Comparison of ENCODE assay signal across 22 mouse cellular contexts in the genomic region with DNA sequence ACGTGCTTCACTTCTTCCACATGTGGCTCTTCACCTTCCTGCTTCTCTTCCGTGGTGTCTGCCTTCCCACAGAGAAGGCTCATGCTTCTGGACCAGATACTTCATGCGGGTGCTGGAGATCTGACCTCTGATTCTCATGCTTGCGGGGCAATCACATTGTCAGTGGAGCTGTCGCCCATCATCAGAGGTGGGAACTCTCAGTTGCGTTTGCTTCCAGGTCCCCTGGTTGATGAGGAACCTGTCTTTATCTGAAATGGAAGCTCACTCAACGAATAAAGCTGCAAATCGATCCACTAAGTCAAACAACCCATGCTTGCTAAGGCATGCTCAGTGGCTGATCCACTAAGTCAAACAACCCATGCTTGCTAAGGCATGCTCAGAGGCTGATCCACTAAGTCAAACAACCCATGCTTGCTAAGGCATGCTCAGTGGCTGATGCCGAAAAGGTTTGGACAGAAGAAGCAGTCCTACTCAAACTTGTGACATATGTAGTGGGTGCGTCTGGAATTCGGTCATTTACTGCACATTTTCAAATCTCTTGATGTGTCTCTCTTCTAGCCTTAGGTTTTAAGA. TPM values are rescaled to one million over a fixed set of nuclear protein-coding genes. Genes with fewer than 3 reads are reported as not detected.
"Had no signal": no experiment of that assay in that cellular context is flagged by ENCODE, and none has a peak within 500 bp of the region (broad histone marks: within the 10 kb centered on the region; RNA-seq: fewer than 3 reads in every experiment).

No protein-coding gene starts in this region.

- H3K9ac ChIP-seq: intestine, embryonic 15.5 days; kidney, embryonic 15.5 days; lung, embryonic 14.5 days; midbrain, embryonic 15.5 days; neural tube, embryonic 12.5 days had no signal

- H3K27me3 ChIP-seq: intestine, embryonic 15.5 days; kidney, embryonic 15.5 days; midbrain, embryonic 15.5 days; neural tube, embryonic 12.5 days had no signal

- H3K4me2 ChIP-seq: intestine, embryonic 15.5 days; kidney, embryonic 15.5 days; lung, embryonic 14.5 days; midbrain, embryonic 11.5 days; midbrain, embryonic 15.5 days; neural tube, embryonic 12.5 days had no signal

- H3K4me3 ChIP-seq: intestine, embryonic 15.5 days; kidney, embryonic 15.5 days; limb, embryonic 10.5 days; midbrain, embryonic 15.5 days; neural tube, embryonic 12.5 days had no signal

- H3K9me3 ChIP-seq: intestine, embryonic 15.5 days; kidney, embryonic 15.5 days; limb, embryonic 10.5 days; midbrain, embryonic 15.5 days; neural tube, embryonic 12.5 days had no signal

- H3K4me1 ChIP-seq: intestine, embryonic 15.5 days; kidney, embryonic 15.5 days; limb, embryonic 10.5 days; midbrain, embryonic 15.5 days; neural tube, embryonic 12.5 days had no signal

- ATAC-seq: intestine, embryonic 15.5 days; midbrain, embryonic 15.5 days had no signal

- H3K36me3 ChIP-seq: intestine, embryonic 15.5 days; kidney, embryonic 15.5 days; limb, embryonic 10.5 days; midbrain, embryonic 15.5 days; neural tube, embryonic 12.5 days had no signal

- DNase-seq: kidney, adult 18-20 months; kidney, postnatal 14 days; lung, embryonic 14.5 days; lung, postnatal 10 days; lung, postnatal 4 days; thymus, adult 2 months; thymus, postnatal 25 days had no signal

- H3K27ac ChIP-seq: intestine, embryonic 15.5 days; kidney, embryonic 15.5 days; limb, embryonic 10.5 days; midbrain, embryonic 15.5 days; neural tube, embryonic 12.5 days had no signal

RNA-seq across cellular contexts. Expression of a gene that starts 10.5 kb away (rescaled TPM):
- total RNA-seq: layer of hippocampus, adult 8-10 months; layer of hippocampus, postnatal 14 days; left cerebral cortex, postnatal 10 days; megakaryocyte, adult 5-6 weeks; monocyte, adult 5-6 weeks; neutrophil, adult 5-6 weeks had no signal
- polyA plus RNA-seq: intestine, embryonic 15.5 days; large intestine, adult 2 months; lung, embryonic 14.5 days; thymus, adult 2 months had no signal

RNA-seq across cellular contexts. Expression of a gene that starts 26.7 kb away (rescaled TPM):
- total RNA-seq: megakaryocyte, adult 5-6 weeks; monocyte, adult 5-6 weeks; neutrophil, adult 5-6 weeks had no signal
- polyA plus RNA-seq: large intestine, adult 2 months; testis, adult 2 months had no signal

RNA-seq across cellular contexts. Expression of a gene that starts 29.5 kb away (rescaled TPM):
- total RNA-seq: monocyte, adult 5-6 weeks had no signal

RNA-seq across cellular contexts. Expression of a gene that starts 53.5 kb away (rescaled TPM):
- total RNA-seq: megakaryocyte, adult 5-6 weeks; monocyte, adult 5-6 weeks; neutrophil, adult 5-6 weeks had no signal

RNA-seq across cellular contexts. Expression of a gene that starts 58.9 kb away (rescaled TPM):
- total RNA-seq: left cerebral cortex, adult 18-20 months; megakaryocyte, adult 5-6 weeks; monocyte, adult 5-6 weeks; neutrophil, adult 5-6 weeks had no signal
